8 mouse cellular contexts compared by ENCODE assay signal in genomic region chr7:34387784-34388444, GRCm38 (mm10). TPM values are rescaled to one million over a fixed set of nuclear protein-coding genes. Genes with fewer than 3 reads are reported as not detected.
DNase-seq lines count a peak whose midpoint lies in the region; ATAC-seq and TF ChIP-seq lines count a peak whose summit lies in the region.

No protein-coding gene starts in this region.

- peak overlapping the region; percentile 75 for H3K4me3 ChIP-seq in heart, embryonic 12.5 days
- H3K4me3 ChIP-seq in CH12.LX (replicated peaks in 1 of 3; ENCODE audit: low read depth in 2 of 3, low read length in 2 of 3, poor library complexity in 1 of 3) = peak overlapping the region; percentile 79 to 88 (median 85)
- H3K4me3 ChIP-seq in embryonic facial prominence, embryonic 15.5 days (replicated peaks) = peak overlapping the region; percentile 90
- H3K4me3 ChIP-seq in intestine, embryonic 16.5 days (ENCODE audit: low read length) = peak overlapping the region; percentile 79
- peak overlapping the region; percentile 64 for H3K4me3 ChIP-seq in midbrain, postnatal 0 days (ENCODE audit: low read depth, low read length)

- no peak for TF ChIP-seq EP300 in CH12.LX (IDR thresholded peaks at IDR 0.05; ENCODE audit: low read length)

- no peak for DNase-seq in heart, adult 11 months
- peak; percentile 29 for DNase-seq in CH12.LX (ENCODE audit: extremely low read depth)
- no peak for DNase-seq in midbrain, postnatal 0 days (ENCODE audit: low spot score)
- DNase-seq in right cerebral cortex, postnatal 36 days (ENCODE audit: low spot score in 2 of 2) = no peak
- DNase-seq in layer of hippocampus, postnatal 14 days (ENCODE audit: low spot score in 2 of 2) = no peak

- no peak for TF ChIP-seq RAD21 in CH12.LX (IDR thresholded peaks at IDR 0.05; ENCODE audit: low read depth, low read length)

- in situ Hi-C loops in CH12.LX (cut with MboI; ENCODE audit: low pct_ligation_motif_present, low pct_unique_long_range_greater_than_20kb, low sequenced_read_pairs) = no loop called here

- H3K9me3 ChIP-seq in heart, embryonic 12.5 days (replicated peaks) = no peaks in the 10 kb centered on the region
- H3K9me3 ChIP-seq in CH12.LX (replicated peaks; ENCODE audit: low read length) = no peaks in the 10 kb centered on the region
- H3K9me3 ChIP-seq in embryonic facial prominence, embryonic 15.5 days (replicated peaks) = no peaks in the 10 kb centered on the region
- H3K9me3 ChIP-seq in intestine, embryonic 16.5 days (ENCODE audit: control insufficient read depth, low read length) = no peaks in the 10 kb centered on the region
- H3K9me3 ChIP-seq in midbrain, postnatal 0 days (ENCODE audit: low read length) = no peaks in the 10 kb centered on the region

- H3K4me2 ChIP-seq in heart, embryonic 12.5 days = peak overlapping the region; percentile 91
- H3K4me2 ChIP-seq in CH12.LX (ENCODE audit: insufficient read depth, low read depth, poor library complexity, severe bottlenecking) = peak overlapping the region; percentile 64
- peak overlapping the region; percentile 75 for H3K4me2 ChIP-seq in embryonic facial prominence, embryonic 15.5 days (replicated peaks)
- peak overlapping the region; percentile 82 for H3K4me2 ChIP-seq in intestine, embryonic 16.5 days (ENCODE audit: low read depth, low read length)
- peak overlapping the region; percentile 85 for H3K4me2 ChIP-seq in midbrain, postnatal 0 days (ENCODE audit: low read depth, low read length, poor library complexity, severe bottlenecking)

- no peak; the same call in 1 of the 2 replicates for TF ChIP-seq POLR2A in CH12.LX (IDR thresholded peaks at IDR 0.05; ENCODE audit: low read depth, low read length)

- no peak overlapping the region for H3K27ac ChIP-seq in heart, embryonic 12.5 days (ENCODE audit: poor library complexity, severe bottlenecking)
- H3K27ac ChIP-seq in CH12.LX (ENCODE audit: insufficient read depth, low read depth) = no peak overlapping the region; the same call in 1 of the 2 replicates
- peak overlapping the region; percentile 100; the same call in 1 of the 2 replicates for H3K27ac ChIP-seq in embryonic facial prominence, embryonic 15.5 days (replicated peaks)
- H3K27ac ChIP-seq in intestine, embryonic 16.5 days (ENCODE audit: low read length) = peak overlapping the region; percentile 99
- no peak overlapping the region for H3K27ac ChIP-seq in midbrain, postnatal 0 days (ENCODE audit: low read depth, low read length)

- 2% methylated on average over 5 of the region's 5 CpGs for WGBS in heart, embryonic 12.5 days
- 2% methylated on average over 5 of the region's 5 CpGs for WGBS in embryonic facial prominence, embryonic 15.5 days
- under 1% methylated on average over 5 of the region's 5 CpGs for WGBS in intestine, embryonic 16.5 days
- 2% methylated on average over 5 of the region's 5 CpGs for WGBS in midbrain, postnatal 0 days

- H3K4me1 ChIP-seq in heart, embryonic 12.5 days (replicated peaks) = peaks cover 40% of the 10 kb centered on the region
- H3K4me1 ChIP-seq in CH12.LX (ENCODE audit: control insufficient read depth in 1 of 2, insufficient read depth in 2 of 2) = peaks cover 9 to 43% of the 10 kb centered on the region in 2 experiments
- H3K4me1 ChIP-seq in embryonic facial prominence, embryonic 15.5 days = peaks cover 40% of the 10 kb centered on the region
- peaks cover 30% of the 10 kb centered on the region for H3K4me1 ChIP-seq in intestine, embryonic 16.5 days (ENCODE audit: control insufficient read depth, insufficient read depth, low read length)
- peaks cover 24% of the 10 kb centered on the region for H3K4me1 ChIP-seq in midbrain, postnatal 0 days (ENCODE audit: insufficient read depth, low read length)

- H3K9ac ChIP-seq in heart, embryonic 12.5 days = peak overlapping the region; percentile 96
- peak overlapping the region; percentile 98 for H3K9ac ChIP-seq in CH12.LX (ENCODE audit: insufficient read depth, low read depth)
- peak overlapping the region; percentile 97 for H3K9ac ChIP-seq in embryonic facial prominence, embryonic 15.5 days
- H3K9ac ChIP-seq in intestine, embryonic 16.5 days (ENCODE audit: low read depth, low read length) = peak overlapping the region; percentile 95
- H3K9ac ChIP-seq in midbrain, postnatal 0 days (replicated peaks; ENCODE audit: low read length, poor library complexity, severe bottlenecking) = peak overlapping the region; percentile 86

- peaks cover 53% of the 10 kb centered on the region for H3K79me2 ChIP-seq in CH12.LX (replicated peaks; ENCODE audit: control insufficient read depth, extremely low read depth, insufficient read depth, poor library complexity, severe bottlenecking)

- no peak for ATAC-seq in heart, embryonic 12.5 days (ENCODE audit: insufficient number of reproducible peaks, low FRiP score)
- ATAC-seq in embryonic facial prominence, embryonic 15.5 days (ENCODE audit: insufficient number of reproducible peaks, low FRiP score, low TSS enrichment, low read depth) = no peak
- ATAC-seq in intestine, embryonic 16.5 days = no peak
- no peak for ATAC-seq in midbrain, postnatal 0 days (ENCODE audit: low FRiP score)

- H3K36me3 ChIP-seq in heart, embryonic 12.5 days = peaks cover 4% of the 10 kb centered on the region; the same call in 1 of the 2 replicates
- peaks cover 6 to 23% of the 10 kb centered on the region in 2 experiments for H3K36me3 ChIP-seq in CH12.LX (replicated peaks in 1 of 2; ENCODE audit: control insufficient read depth in 1 of 2, insufficient read depth in 1 of 2, low read length in 1 of 2)
- no peaks in the 10 kb centered on the region for H3K36me3 ChIP-seq in embryonic facial prominence, embryonic 15.5 days
- no peaks in the 10 kb centered on the region for H3K36me3 ChIP-seq in intestine, embryonic 16.5 days (ENCODE audit: control insufficient read depth, insufficient read depth, low read length)
- no peaks in the 10 kb centered on the region for H3K36me3 ChIP-seq in midbrain, postnatal 0 days (ENCODE audit: insufficient read depth, low read length)

- dilution Hi-C loops in CH12.LX (cut with MboI; ENCODE audit: extremely low pct_ligation_motif_present, extremely low pct_unique_long_range_greater_than_20kb, low sequenced_read_pairs) = no loop called here

- no peaks in the 10 kb centered on the region for H3K27me3 ChIP-seq in heart, embryonic 12.5 days (replicated peaks)
- H3K27me3 ChIP-seq in CH12.LX (replicated peaks) = no peaks in the 10 kb centered on the region
- H3K27me3 ChIP-seq in embryonic facial prominence, embryonic 15.5 days = no peaks in the 10 kb centered on the region
- no peaks in the 10 kb centered on the region for H3K27me3 ChIP-seq in intestine, embryonic 16.5 days (replicated peaks; ENCODE audit: control insufficient read depth, insufficient read depth, low read length)
- H3K27me3 ChIP-seq in midbrain, postnatal 0 days (ENCODE audit: insufficient read depth, low read length) = no peaks in the 10 kb centered on the region

- TF ChIP-seq CTCF in CH12.LX (conservative IDR thresholded peaks at IDR 0.05 in 1 of 2, IDR thresholded peaks at IDR 0.05 in 1 of 2; ENCODE audit: low read depth in 2 of 2, low read length in 2 of 2) = no peak
- TF ChIP-seq CTCF in midbrain, postnatal 0 days (IDR thresholded peaks at IDR 0.05) = no peak

TF ChIP-seq in CH12.LX, 34 proteins besides CTCF, POLR2A, EP300 and RAD21:
- no peak for TF ChIP-seq PAX5 (IDR thresholded peaks at IDR 0.05; ENCODE audit: low read length)
- no peak for TF ChIP-seq ZKSCAN1 (IDR thresholded peaks at IDR 0.05; ENCODE audit: borderline replicate concordance, low read depth, low read length)
- peak; percentile 15; the same call in 1 of the 2 replicates for TF ChIP-seq TBP (conservative IDR thresholded peaks at IDR 0.05; ENCODE audit: low read depth, low read length)
- no peak for TF ChIP-seq IRF4 (IDR thresholded peaks at IDR 0.05; ENCODE audit: low read depth, low read length)
- 0 out of 2 replicates have a peak, but pooled peaks have one; percentile 58 for TF ChIP-seq SIN3A (IDR thresholded peaks at IDR 0.05; ENCODE audit: low read length)
- TF ChIP-seq CHD1 (IDR thresholded peaks at IDR 0.05; ENCODE audit: low read depth, low read length) = peak; percentile 88; the same call in 1 of the 2 replicates
- TF ChIP-seq MXI1 (IDR thresholded peaks at IDR 0.05; ENCODE audit: low read depth, low read length) = peak; percentile 13; the same call in 1 of the 2 replicates

RNA-seq across cellular contexts. Expression of gene Lsm14a, which starts 5.2 kb away (rescaled TPM):
- polyA plus RNA-seq in heart, embryonic 12.5 days (2016; fragmentation: Nextera tagmentation; extraction: Ambion mirVana) = 80.3 and 82.9 TPM in 2 replicates
- 45.2 and 53.7 TPM in 2 replicates for total RNA-seq in CH12.LX (2012; rRNA removed)
- total RNA-seq in CH12.LX (2014; rRNA removed) = 80.7 and 90.0 TPM in 2 replicates
- polyA plus RNA-seq in CH12.LX (2012; ENCODE audit: insufficient read length, low read depth) = 193 and 203 TPM in 2 replicates
- 90.3 and 95.4 TPM in 2 replicates for polyA plus RNA-seq in embryonic facial prominence, embryonic 15.5 days (2015; fragmentation: Nextera tagmentation; extraction: Ambion mirVana)
- 65.1 and 66.2 TPM in 2 replicates for polyA plus RNA-seq in intestine, embryonic 16.5 days (2015; fragmentation: Nextera tagmentation; extraction: Ambion mirVana)
- 41.8 and 50.4 TPM in 2 replicates for total RNA-seq in midbrain, postnatal 0 days (2014; rRNA removed)
- 35.6 and 39.0 TPM in 2 replicates for polyA plus RNA-seq in midbrain, postnatal 0 days (2015; fragmentation: Nextera tagmentation; extraction: Ambion mirVana)
- total RNA-seq in layer of hippocampus, postnatal 14 days (2021) = 10 to 100 TPM; 71.2 to 77.8 TPM

Comparison
In these comparisons a context has a peak if more than half of its experiments do, and no peak if none do; other contexts are left out.
1. H3K27ac ChIP-seq: peak in embryonic facial prominence, embryonic 15.5 days (single experiment) and intestine, embryonic 16.5 days (single experiment); none in heart, embryonic 12.5 days (single experiment), CH12.LX (single experiment) and midbrain, postnatal 0 days (single experiment).
2. Peak in every context shown above with its lines, with median percentiles within 50 percentile points of each other: H3K4me2 ChIP-seq, H3K4me3 ChIP-seq and H3K9ac ChIP-seq.